Mouse (Mus musculus): ENCODE measurements around the gene Gm34302.

DNA sequence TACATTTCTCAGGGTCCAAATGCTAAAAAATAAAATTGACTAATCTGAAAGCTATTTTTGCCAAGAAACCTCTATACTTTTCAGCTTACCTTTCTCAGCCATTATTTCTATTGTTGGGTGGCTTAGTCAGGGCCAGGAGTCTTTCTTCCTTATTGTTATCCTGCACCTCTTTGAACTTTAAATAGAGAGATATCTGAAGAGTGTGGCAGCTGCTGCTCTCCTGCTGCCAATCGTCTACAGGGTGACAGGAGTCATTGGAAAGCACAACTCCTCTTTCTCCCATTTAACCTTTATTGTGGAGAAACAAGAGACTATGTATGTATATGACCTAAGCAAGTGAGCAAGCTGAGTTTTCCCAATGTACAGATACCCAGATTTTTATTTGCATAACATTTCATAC, at the start of gene Gm34302:
- TF ChIP-seq POLR2A (IDR thresholded peaks at IDR 0.05; ENCODE audit: insufficient read depth, low read length), result no peak
- TF ChIP-seq CTCF (IDR thresholded peaks at IDR 0.05; ENCODE audit: low read depth, low read length), result no peak
- TF ChIP-seq EP300 (IDR thresholded peaks at IDR 0.05; ENCODE audit: insufficient read depth, low read depth, low read length), result no peak

Measured in ES-Bruce4 (cell line).